Mouse (Mus musculus) heart, adult 18-20 months (tissue): ENCODE results near the gene Wdr95. TPM values are rescaled to one million over a fixed set of nuclear protein-coding genes. Genes with fewer than 3 reads are reported as not detected.

Source experiments
- DNase-seq, 2 experiments: peaks; one replicate each; pipeline ENCODE4 v3.0.0; 2021 to 2022; ENCODE audit warnings: mixed read lengths in 1 of 2
- total RNA-seq, 2 experiments: library from RNA; stranded (reverse); gene quantifications; 2 replicates each; pipeline ENCODE4 v1.2.3; 2021

Gene Wdr95
- total RNA-seq, 2 experiments from 2014 or later, result not detected

DNA sequence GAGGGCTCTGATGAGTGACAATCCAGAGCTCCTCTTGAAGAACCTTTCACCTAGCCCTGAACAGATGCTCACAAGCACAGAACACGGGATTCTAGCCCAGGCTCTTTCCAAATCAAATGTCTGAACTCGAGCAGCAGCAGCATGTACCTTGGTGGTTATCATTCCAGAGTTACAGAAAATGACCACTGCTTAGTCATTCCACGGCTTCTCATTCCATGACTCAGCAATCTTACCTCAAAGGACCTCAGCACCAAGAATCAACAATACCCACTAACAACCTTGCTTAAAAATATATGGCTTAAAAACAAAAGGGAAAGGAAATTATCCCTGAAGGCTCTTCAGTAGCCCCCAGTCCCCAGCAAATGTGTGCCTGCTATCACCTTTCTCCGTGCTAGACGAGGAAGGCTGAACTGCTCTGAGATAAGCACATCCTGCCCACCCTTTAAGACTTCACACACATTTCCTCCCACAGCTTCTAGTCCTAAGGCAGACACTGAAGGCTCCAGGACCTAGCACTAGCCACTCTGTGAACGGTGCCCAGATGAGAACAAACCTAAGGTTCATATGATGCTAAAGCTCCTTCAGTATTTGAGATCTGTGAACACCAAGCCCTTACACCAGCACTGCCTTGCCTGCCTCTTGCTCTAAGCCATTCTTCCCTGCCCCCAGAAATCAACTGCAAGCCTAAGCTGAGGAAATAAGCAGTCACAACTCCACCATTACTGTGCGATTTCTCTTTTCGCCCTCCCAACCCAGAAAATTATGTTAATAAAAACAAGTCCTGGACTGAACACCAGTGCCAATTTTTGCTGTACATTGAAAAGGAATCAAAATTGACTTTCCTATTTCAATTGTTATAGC is 95.6 kb downstream of the Wdr95 start:
- no peak for DNase-seq

DNA sequence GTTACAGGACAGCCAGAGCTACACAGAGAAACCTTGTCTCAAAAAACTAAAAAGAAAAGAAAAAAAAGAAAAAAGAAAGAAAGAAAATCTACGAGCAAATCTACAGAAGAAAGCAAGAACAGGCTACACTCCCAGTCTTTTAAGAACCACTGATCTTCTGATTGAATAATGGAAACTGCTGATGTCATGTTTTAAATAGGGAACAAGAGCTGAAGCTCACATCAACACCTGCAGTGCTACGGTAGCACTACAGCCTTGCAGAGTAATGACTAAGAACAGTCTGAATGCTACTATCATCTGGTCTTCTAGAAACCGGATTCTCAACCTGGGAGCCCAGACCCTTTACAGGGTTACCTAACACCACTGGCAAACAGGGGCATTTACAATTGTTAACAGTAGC is 97.1 kb downstream of the Wdr95 start:
- no peak for DNase-seq

DNA sequence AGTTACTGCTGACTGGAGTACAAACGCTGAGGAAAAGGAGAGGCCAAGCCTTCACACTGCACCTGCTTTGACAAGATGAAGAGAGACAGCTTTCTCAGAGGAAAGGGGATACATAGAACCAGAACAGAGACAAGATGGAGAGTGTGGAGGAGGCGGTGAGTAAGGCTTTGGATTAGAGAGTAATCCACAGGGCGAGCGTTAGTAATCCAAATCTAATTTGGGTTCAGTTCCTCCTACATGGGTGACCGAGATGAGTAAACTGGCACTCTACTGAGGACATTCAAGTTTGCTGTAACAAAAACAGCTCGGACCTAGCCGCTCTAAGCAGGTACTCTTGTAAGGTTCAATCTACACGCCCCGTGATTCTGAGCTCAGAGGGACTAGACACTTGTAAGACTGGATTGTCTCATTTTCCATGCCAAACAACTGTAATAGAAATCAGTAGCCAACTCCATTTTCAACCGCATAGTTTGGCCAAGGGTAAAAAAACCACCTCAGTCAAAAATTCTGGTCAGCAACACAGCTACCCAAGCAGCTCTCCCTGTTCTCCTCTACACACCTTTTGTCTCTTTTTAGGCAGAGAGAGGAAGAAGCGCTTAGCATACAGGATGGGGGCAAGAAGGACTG is 106.0 kb downstream of the Wdr95 start:
- DNase-seq, result no peak

GRCm38 (mm10) chr5:149635556-149635955 is 107.1 kb downstream of the Wdr95 start:
- DNase-seq, result peak; percentile 38 to 69

- DNase-seq, result peak; percentile 99
Observed at GRCm38 (mm10) chr5:149636075-149636920, 107.8 kb downstream of the Wdr95 start, which contains the start of gene Hsph1. Gene Hsph1 (minus strand): TSS chr5:149636376.

GRCm38 (mm10) chr5:149637306-149637705 is 108.8 kb downstream of the Wdr95 start:
- DNase-seq, result no peak

- no peak for DNase-seq
Observed at GRCm38 (mm10) chr5:149641277-149641892, 112.9 kb downstream of the Wdr95 start.

DNA sequence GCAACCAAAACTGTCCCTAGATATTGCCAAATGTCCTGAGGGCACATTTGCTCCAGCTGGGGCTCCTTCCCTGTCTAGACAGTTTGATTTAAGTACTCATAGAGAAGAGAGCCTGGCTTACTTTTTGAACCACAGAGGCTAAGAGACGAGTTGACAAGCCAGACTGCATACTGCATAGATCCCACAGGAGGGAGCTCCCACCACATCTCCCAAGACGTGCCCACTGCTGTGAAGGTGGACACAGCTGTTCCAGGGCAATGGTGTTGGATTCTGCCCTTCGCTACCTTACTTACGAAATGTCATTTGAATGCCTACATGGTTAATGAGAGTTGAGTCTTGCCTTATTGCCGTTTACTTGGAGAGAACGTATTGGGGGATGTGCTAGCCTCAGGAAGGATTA is 113.9 kb downstream of the Wdr95 start:
- DNase-seq, result no peak

GRCm38 (mm10) chr5:149642783-149643509 is 114.5 kb downstream of the Wdr95 start:
- DNase-seq, result no peak

- no peak for DNase-seq
Observed at GRCm38 (mm10) chr5:149647367-149648115, 119.1 kb downstream of the Wdr95 start.

DNA sequence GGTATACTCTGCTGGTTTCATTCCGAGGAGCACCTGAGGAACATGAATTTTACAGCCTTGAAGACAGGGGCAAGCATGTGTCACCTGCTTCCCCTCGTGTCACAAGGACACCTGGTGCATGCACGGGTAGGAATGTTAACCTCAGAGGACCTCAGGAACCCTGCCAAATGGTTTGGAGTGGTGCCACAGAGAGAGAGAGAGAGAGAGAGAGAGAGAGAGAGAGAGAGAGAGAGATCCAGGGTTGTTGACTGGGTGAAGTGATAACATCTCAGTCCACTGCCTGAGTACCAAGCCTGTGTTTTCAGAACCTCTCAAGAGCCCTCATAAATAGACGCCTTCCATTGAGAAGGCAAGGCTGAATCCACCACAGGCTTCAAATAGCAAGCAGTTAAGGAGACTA is 119.7 kb downstream of the Wdr95 start:
- peak in 1 of 2 experiments; percentile 16 for DNase-seq

DNA sequence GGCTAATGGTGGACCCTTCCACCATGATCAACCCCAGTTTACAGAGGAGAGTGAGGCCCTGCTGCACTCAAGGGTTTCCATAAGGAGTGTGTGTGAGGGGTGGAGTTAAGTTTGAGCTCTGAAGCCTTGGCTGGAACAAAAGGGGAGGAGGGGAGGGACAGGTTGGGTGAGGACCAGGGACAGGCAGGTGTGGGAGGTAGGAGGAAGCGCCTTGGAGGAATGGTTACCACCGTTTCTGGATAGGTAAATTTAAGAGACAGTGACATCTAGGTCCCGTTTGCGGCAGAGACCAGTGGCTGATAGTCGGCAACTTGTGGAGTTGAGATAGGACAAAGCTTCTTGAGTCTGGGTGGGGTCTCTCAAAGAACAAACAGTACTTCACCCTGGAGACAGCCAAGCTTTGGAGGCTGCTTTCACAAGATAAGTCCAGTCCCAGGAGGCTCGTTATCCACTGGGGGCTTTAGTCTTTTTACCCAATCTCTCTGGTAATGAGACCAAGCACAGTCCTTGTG is 120.5 kb downstream of the Wdr95 start:
- DNase-seq, result no peak

GRCm38 (mm10) chr5:149649499-149650178 is 121.2 kb downstream of the Wdr95 start:
- DNase-seq, result no peak

- DNase-seq, result no peak
Observed at GRCm38 (mm10) chr5:149650179-149650553, 121.7 kb downstream of the Wdr95 start.

DNA sequence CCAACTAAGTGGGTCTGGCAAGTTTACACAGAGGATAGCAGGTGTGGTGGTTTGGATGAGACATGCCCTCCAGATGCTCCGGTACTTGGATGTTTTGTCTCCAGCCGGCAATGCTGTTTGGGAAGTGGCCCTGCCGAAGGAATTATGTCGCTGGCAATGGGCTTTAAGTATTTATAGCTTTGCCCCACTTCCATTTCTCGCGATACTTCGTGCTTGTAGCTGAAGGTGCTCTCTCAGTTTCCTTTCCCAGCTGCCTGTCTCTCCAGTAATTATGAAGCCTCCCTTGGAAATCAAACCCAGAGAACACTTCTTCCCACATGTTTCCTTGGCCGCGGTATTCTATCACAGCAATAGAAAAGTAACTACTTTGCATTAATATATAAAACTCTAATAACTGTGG is 127.2 kb downstream of the Wdr95 start:
- DNase-seq, result no peak

- no peak for DNase-seq
Observed at GRCm38 (mm10) chr5:149658022-149658421, 129.5 kb downstream of the Wdr95 start.

DNA sequence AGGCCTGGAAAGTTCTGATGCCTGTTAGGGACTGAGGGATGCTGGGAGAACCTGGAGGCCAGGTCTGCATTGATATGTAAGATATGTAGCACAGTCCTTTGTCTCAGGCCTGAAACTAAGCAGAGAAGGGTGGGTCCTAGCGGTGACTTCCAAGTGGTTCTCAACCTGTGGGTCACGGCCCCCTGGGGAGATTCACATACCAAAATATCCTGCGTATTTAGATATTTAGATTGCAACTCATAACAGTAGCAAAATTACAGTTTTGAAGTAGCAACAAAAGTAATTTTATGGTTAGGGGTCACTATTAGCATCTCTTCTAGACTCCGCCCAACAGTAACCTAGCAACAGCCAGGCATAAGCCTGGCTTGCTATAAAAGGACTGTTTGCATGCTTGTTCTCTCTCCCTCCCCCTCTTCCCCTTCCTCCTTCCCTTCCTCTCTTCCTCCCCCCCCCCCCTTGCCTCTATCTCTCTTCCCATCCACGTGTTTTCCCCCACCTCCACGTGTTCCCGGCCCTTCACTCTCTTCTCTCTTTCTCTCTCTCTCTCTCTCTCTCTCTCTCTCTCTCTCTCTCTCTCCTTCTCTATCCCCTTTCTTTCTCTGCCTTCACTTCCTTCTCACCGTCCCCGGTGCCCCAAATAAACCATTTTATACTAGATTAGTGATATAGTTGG is 130.4 kb downstream of the Wdr95 start:
- no peak for DNase-seq

GRCm38 (mm10) chr5:149659414-149659780 is 130.9 kb downstream of the Wdr95 start:
- no peak for DNase-seq

DNA sequence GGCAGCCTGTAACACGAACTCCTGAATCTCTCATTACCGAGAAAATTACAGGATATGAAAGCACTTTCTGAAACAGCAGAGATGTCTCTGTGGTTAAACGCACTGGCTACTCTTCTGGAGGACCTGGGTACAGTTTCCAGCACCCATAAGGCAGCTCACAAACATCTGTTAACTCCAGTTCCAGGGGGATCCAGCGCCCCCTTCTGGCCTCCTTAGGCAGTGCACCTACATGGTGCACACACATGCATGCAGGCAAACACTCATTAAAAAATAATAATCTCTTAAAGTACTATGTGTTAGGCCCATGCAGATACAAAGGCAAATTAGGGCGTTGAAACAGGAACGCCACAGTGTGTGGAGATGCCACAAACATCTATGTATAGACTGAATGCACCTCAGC is 132.9 kb downstream of the Wdr95 start:
- DNase-seq, result no peak
